Mouse (Mus musculus) lung, postnatal 25 days (tissue): ENCODE measurements at regions not wholly inside any gene's neighbourhood (a gene's known extent, or its start where the extent isn't known, plus 50 kb on each side); places are given as distances from the start of the nearest gene placed in this dataset.
A peak's percentile ranks its signal among the peaks of the same experiment; 100 is the strongest.

Experiments
- DNase-seq: peaks from one replicate; pipeline ENCODE4 v3.0.0; 2022; ENCODE audit warnings: low spot score

DNA sequence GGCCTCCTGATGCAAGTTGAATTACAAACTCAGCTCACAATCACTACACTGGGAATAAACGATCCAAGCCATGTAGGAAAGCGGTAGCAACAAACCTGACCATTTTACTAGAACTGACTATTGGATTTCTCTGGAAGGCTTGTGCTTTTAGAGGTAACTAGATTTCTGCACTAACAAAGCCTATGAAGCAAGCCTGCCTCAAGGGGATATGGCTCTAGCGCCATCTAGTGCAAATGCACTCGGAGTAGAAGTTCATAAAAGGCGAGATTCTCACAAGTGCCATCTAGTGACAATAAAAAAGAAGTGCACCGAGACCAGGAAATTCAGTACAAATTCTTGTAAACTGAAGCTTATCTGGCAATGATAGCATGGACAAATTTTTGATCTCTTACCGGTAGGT lies 364.9 kb upstream of the Fmr1 start:
- peak; percentile 43 for DNase-seq
